Mouse (Mus musculus) urinary bladder, postnatal 36 days (tissue): ENCODE measurements around the gene Zfp637.
A peak's percentile ranks its signal among the peaks of the same experiment; 100 is the strongest.
"Not testable (repeated sequence)": the region's sequence is repeated elsewhere in the genome, so short reads cannot be mapped to it uniquely, and the experiment has no call there.

ENCODE experiments used
- DNase-seq, 2 experiments: peaks; one replicate each; pipeline ENCODE4 v3.0.0; 2022; ENCODE audit warnings: low spot score in 2 of 2, mixed read lengths in 1 of 2

Zfp637 gene

DNA sequence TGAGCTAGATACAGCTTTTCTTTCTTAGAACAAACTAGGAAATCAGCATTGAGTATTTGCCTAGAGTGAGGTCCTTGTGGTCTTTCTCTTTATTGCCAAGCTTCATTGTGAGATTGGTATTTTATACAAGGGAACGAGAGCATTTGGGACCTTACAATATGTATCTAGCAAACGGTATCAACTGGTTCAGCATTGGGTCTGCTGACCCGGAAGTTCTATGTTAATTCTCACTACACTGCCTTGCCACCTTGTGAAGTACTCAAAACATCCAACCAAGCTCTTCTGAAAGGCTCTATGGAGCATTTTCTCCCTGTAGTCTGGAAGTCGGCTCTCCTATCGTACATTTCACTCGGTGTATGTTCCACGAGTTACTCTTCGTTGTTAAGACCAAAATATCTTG is 22.8 kb downstream of the Zfp637 start:
- DNase-seq = no peak

DNA sequence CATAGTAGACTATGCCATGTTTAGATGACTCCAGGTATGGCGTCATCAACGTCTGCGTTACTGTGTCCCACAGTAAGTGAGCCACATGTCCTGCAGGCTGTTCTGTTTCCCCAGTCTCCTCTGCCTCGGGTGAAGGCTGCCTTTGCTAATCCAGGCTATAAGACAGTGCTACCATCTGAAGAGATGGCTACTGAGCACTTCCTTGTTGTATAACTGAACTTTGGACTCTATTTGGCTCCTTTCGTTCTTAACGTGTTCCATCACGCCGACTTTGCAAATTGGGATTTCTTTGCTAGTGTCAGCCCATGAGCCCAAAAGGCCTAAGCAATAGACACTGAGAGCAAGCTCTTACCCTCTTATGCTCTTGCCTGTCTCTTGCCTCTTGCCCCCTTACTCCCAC is 27.2 kb downstream of the Zfp637 start:
- DNase-seq = no peak

DNA sequence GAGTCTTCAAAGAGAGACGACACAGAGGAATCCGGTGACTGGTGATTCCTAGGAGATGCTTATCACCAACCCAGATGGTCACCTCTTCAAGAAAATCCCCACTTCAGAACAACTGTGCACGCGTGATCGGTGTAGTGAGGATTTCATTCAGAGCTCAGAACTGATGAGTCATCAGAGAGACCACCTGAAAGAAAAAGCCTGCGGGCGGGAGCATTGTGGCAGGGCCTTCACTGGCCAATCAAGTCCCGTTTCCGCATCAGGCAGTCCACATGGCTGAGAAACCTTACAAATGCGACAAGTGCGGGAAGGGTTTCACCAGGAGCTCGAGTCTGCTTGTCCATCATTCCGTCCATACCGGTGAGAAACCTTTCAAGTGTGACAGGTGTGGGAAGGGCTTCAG is 30.1 kb downstream of the Zfp637 start:
- no peak for DNase-seq

DNA sequence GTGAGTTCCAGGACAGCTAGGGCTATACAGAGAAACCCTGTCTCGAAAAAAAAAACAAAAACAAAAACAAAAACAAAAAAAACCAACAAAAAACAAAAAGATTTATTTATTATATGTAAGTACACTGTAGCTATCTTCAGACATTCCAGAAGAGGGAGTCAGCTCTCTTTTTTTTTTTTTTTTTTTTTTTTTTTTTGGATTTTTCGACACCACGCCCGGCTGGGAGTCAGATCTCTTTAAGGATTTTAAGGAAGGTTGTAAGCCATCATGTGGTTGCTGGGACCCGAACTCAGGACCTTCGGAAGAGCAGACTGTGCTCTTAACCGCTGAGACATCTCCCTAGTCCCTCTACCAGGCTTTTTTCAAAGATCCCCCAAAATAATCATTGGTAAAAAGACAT is 32.5 kb downstream of the Zfp637 start:
- DNase-seq = not testable (repeated sequence)

DNA sequence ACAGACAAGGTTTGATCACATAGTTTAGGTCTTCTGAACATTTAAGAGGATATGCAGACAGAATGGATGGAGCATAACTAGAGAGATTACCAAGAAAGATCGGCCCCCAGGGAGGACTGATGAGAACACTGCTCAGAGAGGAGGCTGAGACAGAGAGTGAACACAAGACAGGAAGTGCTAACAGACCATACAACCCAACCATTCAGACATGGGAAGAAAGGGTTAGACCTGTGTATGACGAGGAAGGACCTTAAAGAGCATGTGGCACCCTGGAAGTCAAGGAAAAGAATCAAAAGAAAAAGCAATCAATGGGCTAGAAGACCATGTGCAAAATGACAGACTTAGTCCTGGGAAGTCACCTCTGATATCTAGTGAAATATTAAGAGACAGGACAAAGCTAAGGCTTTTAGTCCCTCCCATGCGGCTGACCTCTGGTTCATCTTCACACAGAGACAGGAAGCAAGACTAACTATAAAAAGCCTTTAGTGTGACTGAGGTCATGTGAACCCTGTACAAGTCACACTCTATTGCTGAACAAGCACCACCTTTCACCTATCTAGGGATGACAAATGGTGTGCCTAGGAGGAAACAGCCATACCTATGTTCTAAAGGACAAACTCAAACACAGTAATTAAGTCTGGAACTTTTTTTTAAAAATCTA is 33.8 kb downstream of the Zfp637 start:
- no peak for DNase-seq

DNA sequence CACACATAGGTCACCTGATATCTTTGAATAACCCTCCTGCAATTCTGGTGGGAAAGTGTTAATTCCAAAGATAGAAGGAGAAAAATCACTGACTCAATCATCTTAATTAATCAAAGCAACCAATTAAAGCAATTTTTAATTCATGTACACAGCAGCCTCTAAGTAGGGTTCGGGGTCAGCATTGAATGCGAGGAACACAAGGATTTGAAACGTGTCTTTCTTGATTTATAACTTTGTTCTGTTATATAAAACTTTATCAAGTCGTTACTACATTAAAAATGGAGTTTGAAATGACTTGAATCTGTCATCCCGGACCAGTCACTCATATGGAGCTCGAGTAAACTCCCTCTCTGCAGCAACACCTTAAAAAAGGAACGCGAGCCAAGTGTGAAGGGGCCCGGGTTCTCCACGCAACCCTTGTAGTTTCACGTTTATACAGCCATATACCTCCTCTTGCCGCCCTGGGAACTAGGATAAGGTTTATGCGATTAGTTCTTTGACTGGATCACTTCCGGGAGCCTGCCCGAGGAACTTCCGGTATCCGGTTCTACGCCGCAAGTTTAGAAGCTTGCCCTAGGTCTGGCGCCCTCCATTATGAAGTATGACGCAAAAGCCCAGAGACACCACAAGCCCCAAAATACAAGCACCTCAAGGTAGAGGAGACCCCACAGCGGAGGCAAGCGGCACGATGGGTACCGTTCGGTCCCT is 37.9 kb downstream of the Zfp637 start:
- peak in 1 of 2 experiments; percentile 90 for DNase-seq

DNA sequence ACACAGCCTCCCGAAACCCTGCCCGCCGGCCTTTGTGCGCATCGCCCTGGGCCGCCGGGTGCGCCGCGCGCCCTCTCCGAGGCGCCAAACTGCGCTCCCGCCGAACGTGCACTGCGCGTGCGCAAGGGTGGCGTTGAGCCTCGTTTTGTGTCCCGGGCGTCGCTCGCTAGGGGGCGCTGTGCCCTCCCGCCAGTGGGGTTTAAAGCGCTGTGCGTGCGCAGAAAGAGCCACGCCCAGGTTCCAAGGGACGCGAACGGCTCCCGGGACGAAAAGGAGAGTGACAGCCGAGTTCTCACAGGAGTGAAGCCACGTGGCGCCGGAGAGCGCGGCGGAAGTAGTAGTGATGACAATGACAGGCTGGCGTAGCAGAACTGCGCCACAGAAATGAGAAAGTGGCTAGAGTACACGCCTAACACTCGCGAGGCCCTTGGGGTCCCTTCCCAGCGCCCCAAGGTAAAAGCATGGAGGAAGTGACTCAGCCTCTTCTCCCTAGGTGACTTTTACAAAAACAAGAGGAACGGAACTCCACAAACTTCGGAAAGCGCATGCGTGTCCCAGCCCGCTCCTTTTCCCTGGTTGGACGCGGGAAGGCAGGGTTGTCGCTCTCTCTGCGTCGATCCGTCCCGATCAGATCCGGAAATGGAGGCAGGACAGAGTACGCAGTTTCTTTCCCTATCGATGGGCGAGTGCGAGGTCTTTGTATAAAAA is 38.6 kb downstream of the Zfp637 start:
- DNase-seq = peak; percentile 99

DNA sequence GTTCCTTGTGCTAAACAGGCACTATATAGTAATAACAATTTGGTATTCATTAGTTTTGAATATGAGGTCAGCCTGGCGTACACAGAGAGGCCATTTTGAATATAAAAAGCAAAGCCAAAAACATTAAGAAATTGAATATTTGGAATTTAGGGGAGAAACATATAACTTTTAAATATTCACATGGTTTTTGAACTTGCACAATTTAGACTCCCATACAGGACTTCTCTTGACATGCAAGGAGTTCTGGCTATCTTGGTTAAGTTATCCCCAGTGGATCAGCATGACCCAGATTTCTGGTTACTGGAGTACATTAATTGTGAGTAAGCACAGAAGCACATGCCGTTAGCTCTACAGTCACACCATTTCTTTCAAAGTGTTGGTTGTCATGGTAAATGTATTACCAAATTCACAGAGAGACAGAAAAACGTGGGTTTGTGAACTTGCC is 39.4 kb downstream of the Zfp637 start:
- no peak for DNase-seq

DNA sequence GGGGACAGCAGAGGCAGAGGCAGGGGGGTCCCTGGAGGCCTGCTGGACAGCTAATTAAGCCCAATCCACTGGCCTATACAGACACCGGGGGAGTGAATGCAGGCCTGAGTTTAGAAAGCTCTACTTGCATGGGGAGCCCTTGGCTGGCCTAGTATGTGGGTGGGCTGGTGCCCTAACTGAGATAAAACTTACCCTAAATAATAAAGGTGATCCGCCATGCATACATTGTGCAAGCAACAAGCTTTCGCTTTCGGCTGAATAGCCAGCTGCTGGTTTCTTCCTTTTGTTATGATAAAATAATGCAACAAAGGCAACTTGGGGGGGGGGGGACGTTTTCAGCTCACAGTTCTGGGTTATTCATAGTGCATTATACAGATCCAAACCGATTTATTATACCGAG is 40.2 kb downstream of the Zfp637 start:
- no peak for DNase-seq

DNA sequence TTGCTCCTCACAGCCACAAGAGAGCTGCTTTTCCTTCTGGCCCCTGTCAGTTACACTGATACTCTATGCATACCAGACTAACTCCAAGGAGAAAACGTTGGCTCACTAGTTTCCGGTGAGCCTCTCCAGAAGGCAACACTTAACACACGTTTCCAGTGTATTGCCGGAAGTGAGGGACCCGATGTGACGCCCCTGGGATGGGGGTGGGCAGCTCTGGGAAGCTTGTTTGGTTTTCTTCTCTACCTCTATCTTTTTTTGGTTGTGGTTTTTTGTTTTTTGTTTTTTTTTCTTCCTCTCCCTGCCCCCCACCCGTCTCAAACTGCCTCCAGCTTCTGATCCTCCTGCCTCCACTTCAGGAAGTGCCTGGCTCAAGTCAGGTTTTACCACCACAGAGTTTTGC is 41.0 kb downstream of the Zfp637 start:
- no peak for DNase-seq

DNA sequence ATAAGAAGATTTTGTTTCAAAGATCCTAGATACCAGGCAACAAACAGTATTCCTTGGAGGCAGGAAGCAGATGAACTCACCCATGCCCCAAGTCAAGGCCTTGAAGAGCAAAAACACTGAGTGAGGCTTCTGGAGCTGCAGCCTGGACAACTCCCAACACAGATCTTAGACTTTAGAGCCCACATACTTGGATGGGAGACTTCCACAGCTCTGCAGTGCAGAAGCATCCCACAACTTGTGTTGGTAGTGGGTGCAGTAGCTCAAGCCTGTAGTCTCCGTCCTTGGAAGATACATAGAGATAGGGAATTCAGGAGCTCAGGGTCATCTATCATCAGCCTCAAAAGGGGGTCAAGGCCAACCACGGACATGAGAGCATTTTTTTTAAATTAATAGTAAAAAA is 45.0 kb downstream of the Zfp637 start:
- no peak for DNase-seq

DNA sequence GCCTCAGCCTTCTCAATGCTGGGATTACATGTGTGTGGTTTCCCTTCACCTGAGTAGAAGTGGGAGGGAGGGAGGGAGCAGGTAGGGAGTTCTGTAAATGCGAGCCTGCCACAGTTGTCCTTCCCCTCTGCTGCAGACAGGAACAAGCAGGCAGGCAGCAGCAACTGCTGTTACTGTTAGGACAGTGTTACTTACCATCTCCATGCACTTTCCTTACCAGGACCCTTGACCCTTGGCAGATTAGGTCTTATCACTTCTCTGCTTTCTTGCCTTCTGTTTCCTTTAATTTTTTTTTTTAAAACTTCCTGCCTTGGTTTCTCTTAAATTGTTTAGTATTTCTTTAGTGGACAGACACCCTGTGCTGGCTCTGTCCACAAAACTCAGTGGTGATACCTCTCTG is 47.1 kb downstream of the Zfp637 start:
- DNase-seq = no peak

DNA sequence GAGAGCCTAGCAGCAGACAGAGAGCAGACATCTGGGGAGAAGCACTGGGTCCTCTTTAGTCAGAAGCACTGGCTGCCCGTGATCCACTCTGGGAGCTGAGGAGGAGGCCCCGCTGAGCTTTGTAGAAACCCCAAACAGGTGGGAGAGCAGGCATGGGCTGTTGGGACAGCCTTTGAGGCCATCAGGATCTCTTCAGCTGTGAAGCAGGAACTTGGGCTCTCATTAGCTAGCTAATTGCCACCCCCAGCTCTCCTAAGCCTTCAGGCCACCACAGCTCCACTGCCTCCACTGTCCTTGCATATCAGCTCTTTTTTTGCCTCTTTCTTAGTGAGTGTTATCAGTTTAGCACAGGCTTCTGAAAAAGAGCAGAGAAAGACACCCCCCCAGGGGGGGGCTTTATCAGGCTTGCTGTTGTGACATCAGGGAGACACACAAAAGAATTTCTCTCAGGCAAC is 47.7 kb downstream of the Zfp637 start:
- DNase-seq = no peak

DNA sequence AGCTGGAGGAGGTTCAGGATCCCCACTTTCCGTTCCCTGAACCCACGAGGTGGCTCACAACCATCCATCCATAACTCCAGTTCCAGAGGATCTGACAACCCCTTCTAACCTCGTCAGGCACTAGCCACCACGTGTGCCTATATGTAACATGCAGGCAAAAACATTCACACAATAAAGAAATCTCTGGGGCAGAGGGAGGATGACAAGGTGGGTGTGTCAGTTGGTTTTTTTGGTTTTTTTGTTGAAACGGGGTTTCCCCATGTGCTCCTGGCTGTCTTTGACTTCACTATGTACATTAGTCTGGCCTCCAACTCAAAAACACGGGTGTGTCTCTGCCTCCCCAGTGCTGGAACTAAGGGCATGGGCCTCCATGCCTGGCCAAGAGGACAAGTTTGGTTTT is 49.3 kb downstream of the Zfp637 start:
- no peak for DNase-seq

DNA sequence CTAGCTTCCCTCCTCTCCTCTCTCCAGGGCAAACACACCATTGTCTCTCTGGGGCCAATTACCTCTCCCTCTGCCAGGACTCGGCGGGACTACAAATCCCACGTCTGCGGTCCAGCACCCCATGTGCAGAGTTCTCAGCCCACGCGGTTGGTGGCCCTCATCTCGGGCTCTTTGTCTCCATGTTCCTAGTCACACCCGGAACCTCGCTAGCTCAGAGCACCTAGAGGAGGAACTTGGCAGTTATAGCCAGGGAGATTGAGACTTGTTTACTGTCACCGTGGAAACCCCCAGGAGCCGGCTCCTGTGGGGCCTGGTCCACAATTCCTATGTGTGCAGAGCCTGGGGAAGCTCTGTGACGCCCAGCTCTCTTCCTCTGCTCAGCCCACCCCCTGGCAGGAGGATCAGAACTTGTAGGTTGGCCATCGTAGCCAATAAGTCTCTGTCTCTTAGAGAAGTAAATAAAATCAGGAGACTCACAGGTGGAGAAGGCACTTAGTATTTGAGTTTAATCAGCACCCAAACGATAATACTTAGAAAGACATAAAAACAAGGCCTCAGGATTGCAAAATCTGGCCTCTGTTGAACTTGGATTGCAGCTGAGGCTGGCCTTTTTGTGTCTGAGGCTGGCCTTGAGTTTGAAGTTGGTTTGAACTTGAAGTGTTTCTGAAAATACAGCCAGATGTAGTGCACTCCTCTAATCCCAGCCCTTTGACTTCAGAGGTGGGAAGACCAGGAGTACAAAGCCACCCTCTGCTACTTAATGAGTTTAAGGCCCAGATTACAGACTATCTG is 50.6 kb downstream of the Zfp637 start:
- no peak for DNase-seq

DNA sequence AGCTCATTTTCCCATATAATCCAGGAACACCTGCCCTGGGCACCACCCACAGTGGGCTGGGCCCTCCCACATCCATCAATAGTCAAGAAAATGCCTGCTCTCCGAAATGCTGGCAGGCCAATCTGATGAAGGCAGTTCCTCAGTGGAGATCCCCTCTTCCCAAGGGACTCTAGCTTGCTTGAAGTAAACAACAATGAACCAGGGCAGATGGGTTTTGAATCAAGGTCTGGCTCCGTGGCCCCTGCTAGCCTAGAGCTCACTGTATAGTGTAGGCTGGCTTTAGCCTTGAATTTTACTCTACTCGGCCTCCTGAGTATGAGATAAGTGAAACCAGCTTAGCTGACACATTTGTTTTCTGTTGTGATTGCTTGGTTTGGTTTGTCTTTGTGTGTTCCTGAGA is 51.4 kb downstream of the Zfp637 start:
- no peak for DNase-seq

DNA sequence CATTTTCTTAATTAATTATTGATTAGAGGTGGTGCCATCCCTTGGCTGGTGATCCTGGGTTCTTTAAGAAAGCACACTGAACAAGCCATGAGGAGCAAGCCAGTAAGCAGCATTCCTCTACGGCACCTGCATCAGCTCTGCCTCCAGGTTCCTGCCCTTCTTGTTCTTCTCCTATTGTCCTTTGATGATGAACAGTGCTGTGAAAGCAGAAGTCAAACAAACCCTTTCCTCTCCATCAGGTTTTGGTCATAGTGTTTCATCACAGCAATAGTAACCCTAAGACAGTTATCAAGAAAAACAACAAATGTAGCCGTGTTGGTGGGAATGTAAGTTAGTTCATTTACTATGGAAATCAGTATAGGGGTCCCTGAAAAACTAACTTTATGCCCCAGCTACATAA is 52.5 kb downstream of the Zfp637 start:
- DNase-seq = no peak
